8 mouse cellular contexts compared by ENCODE assay signal in genomic region chr10:22658534-22659385, GRCm38 (mm10). TPM values are rescaled to one million over a fixed set of nuclear protein-coding genes. Genes with fewer than 3 reads are reported as not detected.
DNase-seq lines count a peak whose midpoint lies in the region; ATAC-seq and TF ChIP-seq lines count a peak whose summit lies in the region.

No protein-coding gene starts in this region.

- H3K9ac ChIP-seq in heart, embryonic 16.5 days (ENCODE audit: low read length), result no peak overlapping the region
- no peak overlapping the region for H3K9ac ChIP-seq in neural tube, embryonic 14.5 days (replicated peaks; ENCODE audit: low read depth, low read length)

- TF ChIP-seq POLR2A in cerebellum, adult 2 months (IDR thresholded peaks at IDR 0.05; ENCODE audit: borderline replicate concordance, insufficient read depth, low read length), result no peak

- no peak for ATAC-seq in heart, embryonic 16.5 days (replicated peaks; ENCODE audit: extremely low read depth, insufficient read depth, low FRiP score)
- ATAC-seq in neural tube, embryonic 14.5 days (ENCODE audit: low read depth), result peak; percentile 93
- ATAC-seq in megakaryocyte progenitor cell, adult 5-6 weeks (replicated peaks; ENCODE audit: poor library complexity), result no peak

- H3K36me3 ChIP-seq in embryonic facial prominence, embryonic 10.5 days (replicated peaks), result no peaks in the 10 kb centered on the region
- H3K36me3 ChIP-seq in heart, embryonic 16.5 days (ENCODE audit: control insufficient read depth, insufficient read depth), result no peaks in the 10 kb centered on the region
- H3K36me3 ChIP-seq in neural tube, embryonic 14.5 days (ENCODE audit: control insufficient read depth, insufficient read depth, low read length), result no peaks in the 10 kb centered on the region

- 0 out of 2 replicates have a peak overlapping the region, but pooled peaks have one; percentile 13 for H3K4me3 ChIP-seq in embryonic facial prominence, embryonic 10.5 days
- peak overlapping the region; percentile 3; the same call in 1 of the 2 replicates for H3K4me3 ChIP-seq in heart, embryonic 16.5 days (ENCODE audit: low read length)
- H3K4me3 ChIP-seq in neural tube, embryonic 14.5 days (ENCODE audit: low read depth, low read length), result no peak overlapping the region
- no peak overlapping the region for H3K4me3 ChIP-seq in cerebellum, adult 2 months (replicated peaks; ENCODE audit: insufficient read depth, low read depth, low read length)

- H3K9me3 ChIP-seq in embryonic facial prominence, embryonic 10.5 days, result no peaks in the 10 kb centered on the region
- no peaks in the 10 kb centered on the region for H3K9me3 ChIP-seq in heart, embryonic 16.5 days (replicated peaks; ENCODE audit: control insufficient read depth, low read length)
- no peaks in the 10 kb centered on the region for H3K9me3 ChIP-seq in neural tube, embryonic 14.5 days (ENCODE audit: control insufficient read depth, low read length)

- peaks cover 19% of the 10 kb centered on the region for H3K4me1 ChIP-seq in embryonic facial prominence, embryonic 10.5 days
- H3K4me1 ChIP-seq in heart, embryonic 16.5 days (ENCODE audit: control insufficient read depth, insufficient read depth, low read length), result peaks cover 8% of the 10 kb centered on the region
- peaks cover 8% of the 10 kb centered on the region; the same call in 1 of the 2 replicates for H3K4me1 ChIP-seq in neural tube, embryonic 14.5 days (ENCODE audit: control insufficient read depth, insufficient read depth, low read length)
- peaks cover 4% of the 10 kb centered on the region for H3K4me1 ChIP-seq in cerebellum, adult 2 months (ENCODE audit: control insufficient read depth, insufficient read depth, low read length)

- no peak for TF ChIP-seq CTCF in cerebellum, adult 2 months (IDR thresholded peaks at IDR 0.05; ENCODE audit: borderline replicate concordance, insufficient read depth, low read depth, low read length)

- peak overlapping the region; percentile 63 for H3K27ac ChIP-seq in embryonic facial prominence, embryonic 10.5 days (replicated peaks)
- H3K27ac ChIP-seq in heart, embryonic 16.5 days (ENCODE audit: low read length), result no peak overlapping the region
- peak overlapping the region; percentile 57 for H3K27ac ChIP-seq in neural tube, embryonic 14.5 days (ENCODE audit: low read depth, low read length)
- H3K27ac ChIP-seq in cerebellum, adult 2 months (ENCODE audit: insufficient read depth, low read length), result no peak overlapping the region

- peak; percentile 25 for DNase-seq in R1 (ENCODE audit: low read depth, low spot score)
- DNase-seq in embryonic facial prominence, embryonic 10.5 days (ENCODE audit: low spot score), result peak; percentile 57
- peak; percentile 47 for DNase-seq in kidney, postnatal 14 days
- DNase-seq in cerebellum, adult 2 months, result no peak
- DNase-seq in right cerebral cortex, postnatal 10 days (ENCODE audit: low spot score in 2 of 2), result no peak

- WGBS in embryonic facial prominence, embryonic 10.5 days, result 38% methylated on average over 23 of the region's 23 CpGs
- WGBS in heart, embryonic 16.5 days, result 32% methylated on average over 23 of the region's 23 CpGs
- WGBS in neural tube, embryonic 14.5 days, result 21% methylated on average over 23 of the region's 23 CpGs
- WGBS in cerebellum, adult 2 months, result 24% methylated on average over 23 of the region's 23 CpGs

- H3K27me3 ChIP-seq in embryonic facial prominence, embryonic 10.5 days (replicated peaks; ENCODE audit: low read depth, poor library complexity, severe bottlenecking), result no peaks in the 10 kb centered on the region
- no peaks in the 10 kb centered on the region for H3K27me3 ChIP-seq in heart, embryonic 16.5 days (ENCODE audit: control insufficient read depth, insufficient read depth, low read length)
- no peaks in the 10 kb centered on the region for H3K27me3 ChIP-seq in neural tube, embryonic 14.5 days (ENCODE audit: control insufficient read depth, insufficient read depth, low read length)
- H3K27me3 ChIP-seq in cerebellum, adult 2 months (ENCODE audit: control insufficient read depth, insufficient read depth, low read length), result no peaks in the 10 kb centered on the region; the same call in 1 of the 2 replicates

- H3K4me2 ChIP-seq in heart, embryonic 16.5 days (ENCODE audit: low read depth, low read length), result peak overlapping the region; percentile 49
- peak overlapping the region; percentile 16; the same call in 1 of the 2 replicates for H3K4me2 ChIP-seq in neural tube, embryonic 14.5 days (ENCODE audit: low read depth, low read length)

RNA-seq across cellular contexts. Expression of gene Slc2a12, which starts 13.9 kb away (rescaled TPM):
- 1.2 and 1.7 TPM in 2 replicates for polyA plus RNA-seq in embryonic facial prominence, embryonic 10.5 days (2016; fragmentation: Nextera tagmentation; extraction: Ambion mirVana)
- polyA plus RNA-seq in heart, embryonic 16.5 days (2015; fragmentation: Nextera tagmentation; extraction: Ambion mirVana), result 2.0 and 2.7 TPM in 2 replicates
- polyA plus RNA-seq in neural tube, embryonic 14.5 days (2014; fragmentation: Nextera tagmentation; extraction: Ambion mirVana), result 0.99 and 1.7 TPM in 2 replicates
- 1.3 and 2.8 TPM in 2 replicates for polyA plus RNA-seq in cerebellum, adult 2 months (2012; rRNA removed)
- total RNA-seq in megakaryocyte progenitor cell, adult 5-6 weeks (2015), result not detected in 2 replicates
- not detected in 2 replicates for total RNA-seq in megakaryocyte progenitor cell, adult 5-6 weeks (2017)

Comparison
In these comparisons a context has a peak if more than half of its experiments do, and no peak if none do; other contexts are left out.
1. DNase-seq: peak in R1 (single experiment), embryonic facial prominence, embryonic 10.5 days (single experiment) and kidney, postnatal 14 days (single experiment); none in cerebellum, adult 2 months (0 of 2) and right cerebral cortex, postnatal 10 days (0 of 2).
2. H3K27ac ChIP-seq: peak in embryonic facial prominence, embryonic 10.5 days (single experiment) and neural tube, embryonic 14.5 days (single experiment); none in heart, embryonic 16.5 days (single experiment) and cerebellum, adult 2 months (single experiment).
3. H3K4me3 ChIP-seq: peak in embryonic facial prominence, embryonic 10.5 days (single experiment) and heart, embryonic 16.5 days (single experiment); none in neural tube, embryonic 14.5 days (single experiment) and cerebellum, adult 2 months (single experiment).